Mouse (Mus musculus): ENCODE data around the gene Crot. TPM values are rescaled to one million over a fixed set of nuclear protein-coding genes. Genes with fewer than 3 reads are reported as not detected.
"Not testable (repeated sequence)": the region's sequence is repeated elsewhere in the genome, so short reads cannot be mapped to it uniquely, and the experiment has no call there.

Gene Crot
- polyA plus RNA-seq, 1 experiment from 2014 or later = 21.4 TPM

GRCm38 (mm10) chr5:9032101-9032590 lies 35.0 kb upstream of the Crot start:
- Histone ChIP-seq H3K27ac (replicated peaks) (no peak overlapping the region), H3K4me3 (no peak overlapping the region), H3K9ac (replicated peaks) (no peak overlapping the region), H3K9me3 (no peaks in the 10 kb centered on the region), H3K27me3 (no peaks in the 10 kb centered on the region), H3K4me1 (no peaks in the 10 kb centered on the region), H3K36me3 (no peaks in the 10 kb centered on the region), H3K4me2 (replicated peaks) (no peak overlapping the region)
- 83% methylated on average over 8 of the region's 8 CpGs for WGBS
- ATAC-seq (replicated peaks) = no peak

GRCm38 (mm10) chr5:9028266-9028841 lies 31.2 kb upstream of the Crot start:
- Histone ChIP-seq H3K9ac (replicated peaks) (no peak overlapping the region), H3K36me3 (no peaks in the 10 kb centered on the region), H3K4me3 (no peak overlapping the region), H3K27ac (replicated peaks) (no peak overlapping the region), H3K9me3 (no peaks in the 10 kb centered on the region), H3K27me3 (no peaks in the 10 kb centered on the region), H3K4me1 (no peaks in the 10 kb centered on the region), H3K4me2 (replicated peaks) (no peak overlapping the region)
- ATAC-seq (replicated peaks) = no peak
- 87% methylated on average over 1 of the region's 1 CpGs for WGBS

DNA sequence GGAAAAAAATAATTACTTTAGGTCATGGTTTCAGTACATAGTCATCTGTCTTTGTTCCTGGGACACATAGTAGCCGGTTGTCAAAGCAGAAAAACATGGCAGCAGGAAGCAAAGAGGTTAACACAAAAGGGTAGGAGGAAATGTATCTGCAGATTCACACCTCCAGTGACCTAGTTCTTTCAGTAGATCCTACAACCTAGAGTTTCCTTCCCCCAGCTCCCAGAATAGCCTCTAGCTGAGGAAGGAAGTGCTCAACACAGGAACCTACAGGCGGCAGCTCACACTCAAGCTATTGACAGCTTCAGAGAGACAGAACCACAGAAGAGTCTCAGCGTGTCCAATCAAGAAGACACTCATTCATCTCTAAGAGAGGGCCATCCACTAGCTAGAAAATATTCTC lies 18.2 kb upstream of the Crot start:
- H3K27ac ChIP-seq (replicated peaks) = no peak overlapping the region
- ATAC-seq (replicated peaks) = no peak
- H3K36me3 ChIP-seq = no peaks in the 10 kb centered on the region
- H3K27me3 ChIP-seq = no peaks in the 10 kb centered on the region
- no peaks in the 10 kb centered on the region for H3K9me3 ChIP-seq
- H3K4me2 ChIP-seq (replicated peaks) = no peak overlapping the region
- 83% methylated on average over 3 of the region's 3 CpGs for WGBS
- H3K4me1 ChIP-seq = no peaks in the 10 kb centered on the region
- H3K4me3 ChIP-seq = no peak overlapping the region
- H3K9ac ChIP-seq (replicated peaks) = no peak overlapping the region

DNA sequence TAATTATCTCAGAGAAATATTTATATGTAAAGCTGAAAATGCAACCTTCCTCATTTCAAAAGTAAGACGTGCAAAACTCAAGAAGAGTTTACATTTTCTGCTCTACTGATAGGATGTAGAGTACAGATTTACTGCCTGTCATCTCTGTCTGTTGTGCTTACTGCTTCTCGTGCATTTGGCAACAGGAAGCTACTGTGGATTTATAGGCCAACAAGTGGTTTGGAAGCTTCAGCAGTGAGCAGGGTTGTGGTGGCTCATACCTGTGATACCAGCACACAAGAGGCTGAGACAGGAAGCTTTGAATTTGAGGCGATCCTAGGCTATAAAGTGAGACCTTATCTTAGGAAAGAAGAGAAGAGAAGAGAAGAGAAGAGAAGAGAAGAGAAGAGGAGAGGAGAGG lies 17.6 kb upstream of the Crot start:
- no peaks in the 10 kb centered on the region for H3K36me3 ChIP-seq
- 85% methylated on average over 3 of the region's 3 CpGs for WGBS
- H3K9me3 ChIP-seq = no peaks in the 10 kb centered on the region
- no peak overlapping the region for H3K9ac ChIP-seq (replicated peaks)
- H3K4me1 ChIP-seq = no peaks in the 10 kb centered on the region
- no peaks in the 10 kb centered on the region for H3K27me3 ChIP-seq
- no peak overlapping the region for H3K4me2 ChIP-seq (replicated peaks)
- H3K4me3 ChIP-seq = no peak overlapping the region
- H3K27ac ChIP-seq (replicated peaks) = no peak overlapping the region
- ATAC-seq (replicated peaks) = no peak

DNA sequence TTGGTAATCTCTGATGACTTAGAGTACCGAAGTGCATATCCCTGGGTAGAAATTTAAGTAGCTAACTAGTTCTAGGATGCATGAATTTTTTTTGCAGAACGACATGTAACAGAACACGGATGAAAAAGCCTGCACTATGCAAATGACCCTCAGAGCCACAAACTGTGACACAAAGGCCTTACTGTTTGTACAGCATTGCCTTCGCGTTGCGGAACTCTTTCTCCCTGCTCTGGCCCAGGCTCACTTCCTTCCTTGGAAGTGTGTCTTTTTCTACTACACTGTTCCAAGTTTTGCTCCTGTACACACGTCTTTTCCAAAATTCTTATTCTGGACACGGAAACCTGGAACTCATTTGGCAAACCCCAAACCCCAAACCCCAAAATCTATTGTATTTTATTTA lies 14.2 kb upstream of the Crot start:
- Histone ChIP-seq H3K27me3 (no peaks in the 10 kb centered on the region), H3K4me2 (replicated peaks) (no peak overlapping the region), H3K4me1 (no peaks in the 10 kb centered on the region), H3K4me3 (no peak overlapping the region), H3K36me3 (no peaks in the 10 kb centered on the region), H3K9me3 (no peaks in the 10 kb centered on the region), H3K9ac (replicated peaks) (no peak overlapping the region), H3K27ac (replicated peaks) (no peak overlapping the region)
- 52% methylated on average over 8 of the region's 8 CpGs for WGBS
- 0 out of 2 replicates have a peak, but pooled peaks have one; percentile 60 for ATAC-seq (replicated peaks)

DNA sequence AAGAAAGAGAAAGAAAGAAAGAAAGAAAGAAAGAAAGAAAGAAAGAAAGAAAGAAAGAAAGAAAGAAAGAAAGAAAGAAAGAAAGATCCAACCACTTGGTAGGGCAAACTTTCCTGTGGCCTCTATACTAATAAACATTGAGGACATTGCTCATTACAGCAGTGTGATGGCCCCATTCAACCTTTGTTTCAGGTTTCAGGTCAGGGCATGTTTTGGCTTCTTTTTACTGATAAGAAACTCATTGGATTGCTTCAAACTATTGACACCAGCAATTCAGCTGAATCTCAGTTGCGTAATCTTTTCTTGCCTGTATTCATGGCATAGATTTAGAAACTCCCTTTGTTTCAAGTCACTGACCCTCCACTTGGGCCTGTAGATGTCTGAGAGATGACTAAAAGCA lies 13.0 kb upstream of the Crot start:
- no peak for ATAC-seq (replicated peaks)
- no peak overlapping the region for H3K4me2 ChIP-seq (replicated peaks)
- H3K27ac ChIP-seq (replicated peaks) = no peak overlapping the region
- 97% methylated on average over 1 of the region's 1 CpGs for WGBS
- no peak overlapping the region for H3K4me3 ChIP-seq
- H3K4me1 ChIP-seq = no peaks in the 10 kb centered on the region
- no peak overlapping the region for H3K9ac ChIP-seq (replicated peaks)
- no peaks in the 10 kb centered on the region for H3K27me3 ChIP-seq
- no peaks in the 10 kb centered on the region for H3K9me3 ChIP-seq
- no peaks in the 10 kb centered on the region for H3K36me3 ChIP-seq

GRCm38 (mm10) chr5:9006585-9006984 lies 9.5 kb upstream of the Crot start:
- H3K4me3 ChIP-seq; H3K9me3 ChIP-seq; H3K4me1 ChIP-seq; ATAC-seq (replicated peaks); H3K36me3 ChIP-seq; H3K27me3 ChIP-seq; H3K9ac ChIP-seq (replicated peaks); H3K27ac ChIP-seq (replicated peaks); H3K4me2 ChIP-seq (replicated peaks): not testable (repeated sequence)
- 54% methylated on average over 3 of the region's 3 CpGs for WGBS

DNA sequence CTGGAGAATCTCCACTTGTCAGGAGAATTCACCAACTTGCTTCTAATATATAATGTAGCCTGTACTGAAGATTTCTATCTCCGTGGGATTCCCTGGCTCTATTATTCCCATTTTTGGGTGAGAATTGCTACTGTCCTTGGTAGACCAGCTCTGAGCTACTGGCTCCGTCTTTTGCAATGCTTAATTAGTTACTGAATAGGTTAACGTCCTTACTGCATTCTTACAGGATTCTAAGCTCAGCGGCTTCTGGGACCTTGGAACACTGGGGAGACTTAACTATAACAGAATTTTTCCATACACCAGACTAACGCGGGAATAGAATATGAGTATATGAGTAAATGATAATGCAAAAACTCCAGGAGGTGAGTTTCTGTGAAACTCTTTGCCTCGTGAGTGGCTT lies 2.9 kb upstream of the Crot start:
- WGBS = 27% methylated on average over 7 of the region's 7 CpGs
- not testable (repeated sequence) for H3K4me2 ChIP-seq (replicated peaks); H3K27ac ChIP-seq (replicated peaks); H3K9me3 ChIP-seq; H3K9ac ChIP-seq (replicated peaks); H3K36me3 ChIP-seq; H3K27me3 ChIP-seq; H3K4me3 ChIP-seq; ATAC-seq (replicated peaks)
- peaks cover 14% of the 10 kb centered on the region for H3K4me1 ChIP-seq

DNA sequence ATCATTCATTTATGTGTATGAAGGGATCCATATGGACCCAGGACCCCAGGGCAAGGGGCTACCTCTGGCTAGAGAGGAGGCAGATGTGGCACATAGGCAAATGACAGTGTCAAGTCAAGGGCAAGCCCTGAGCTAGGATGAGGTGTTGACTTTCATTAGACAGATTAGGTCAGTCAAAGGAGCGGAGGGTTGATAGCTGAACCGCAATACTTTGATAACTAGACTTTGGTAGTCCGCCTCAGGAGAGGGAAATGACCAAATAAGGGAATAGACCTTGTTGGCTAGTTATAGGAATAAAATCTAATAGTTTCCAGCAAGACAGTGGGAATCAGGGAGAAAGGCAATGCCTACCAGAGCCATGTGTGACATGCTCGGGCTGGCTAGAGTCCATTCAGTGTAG lies 2.0 kb upstream of the Crot start:
- ATAC-seq (replicated peaks) = no peak
- 80% methylated on average over 4 of the region's 4 CpGs for WGBS
- H3K4me1 ChIP-seq = peaks cover 14% of the 10 kb centered on the region
- no peaks in the 10 kb centered on the region for H3K36me3 ChIP-seq
- H3K9me3 ChIP-seq = no peaks in the 10 kb centered on the region
- H3K27me3 ChIP-seq = no peaks in the 10 kb centered on the region
- no peak overlapping the region for H3K4me2 ChIP-seq (replicated peaks)
- no peak overlapping the region for H3K9ac ChIP-seq (replicated peaks)
- no peak overlapping the region for H3K4me3 ChIP-seq
- no peak overlapping the region for H3K27ac ChIP-seq (replicated peaks)

DNA sequence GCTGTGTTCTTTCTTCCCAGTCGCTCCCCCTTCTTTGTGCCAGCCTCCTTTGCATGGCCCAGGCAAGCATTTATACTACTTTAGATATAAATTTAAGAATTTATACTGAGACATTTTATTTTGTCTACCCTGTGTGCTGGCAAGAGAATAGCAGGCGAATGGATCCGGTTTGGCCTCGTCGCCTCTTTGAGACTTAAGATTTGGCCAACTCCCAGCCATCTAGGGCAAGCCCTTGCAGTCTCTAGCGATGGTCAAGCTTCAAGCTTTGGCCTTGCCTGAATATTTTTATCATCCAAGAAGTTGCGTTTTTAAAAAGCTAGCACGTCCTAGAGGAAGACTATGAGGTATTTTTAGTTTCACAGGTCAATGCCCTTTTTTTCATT lies 380 bp upstream of the Crot start:
- no peaks in the 10 kb centered on the region for H3K36me3 ChIP-seq
- peak overlapping the region; percentile 60 for H3K4me2 ChIP-seq (replicated peaks)
- peak overlapping the region; percentile 90 for H3K27ac ChIP-seq (replicated peaks)
- peak overlapping the region; percentile 67 for H3K4me3 ChIP-seq
- no peaks in the 10 kb centered on the region for H3K9me3 ChIP-seq
- ATAC-seq (replicated peaks) = peak; percentile 14
- WGBS = 8% methylated on average over 8 of the region's 8 CpGs
- peak overlapping the region; percentile 77 for H3K9ac ChIP-seq (replicated peaks)
- H3K4me1 ChIP-seq = peaks cover 14% of the 10 kb centered on the region
- no peaks in the 10 kb centered on the region for H3K27me3 ChIP-seq

DNA sequence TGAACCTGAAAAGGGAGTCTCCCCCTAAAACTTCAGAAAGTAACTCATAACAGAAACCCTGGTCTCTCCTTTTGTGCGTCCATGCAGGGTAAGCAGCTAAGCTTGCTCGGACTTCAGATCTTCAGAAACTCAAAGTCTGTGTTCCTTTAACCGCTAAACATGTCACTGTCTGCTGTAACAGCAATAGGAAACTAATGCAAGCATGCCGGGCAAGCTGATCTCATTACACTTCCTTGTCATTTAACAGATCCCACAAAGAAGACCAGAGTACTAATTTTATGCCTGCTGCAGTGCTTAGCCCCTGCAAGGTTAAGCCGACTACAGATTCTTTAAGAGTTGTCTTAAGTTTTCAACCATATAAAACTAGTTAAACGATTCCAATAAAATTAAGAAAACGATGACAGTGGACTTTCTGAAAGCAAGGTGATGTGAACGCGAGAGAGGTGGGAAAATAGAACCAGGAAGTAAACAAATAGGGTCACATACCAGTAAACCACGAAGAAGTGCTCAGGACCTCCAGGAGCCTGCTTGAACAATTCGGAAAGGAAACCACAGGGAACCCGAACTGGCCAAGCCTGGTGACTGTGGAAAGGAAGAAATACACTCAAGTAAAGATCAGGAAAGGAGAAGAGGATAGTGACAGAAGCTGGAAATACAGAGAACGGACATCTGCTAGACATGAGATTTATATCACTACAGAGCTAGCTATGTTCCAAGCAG lies 998 bp downstream of the Crot start:
- Histone ChIP-seq H3K4me3 (peak overlapping the region; percentile 67), H3K4me1 (peaks cover 14% of the 10 kb centered on the region), H3K9me3 (no peaks in the 10 kb centered on the region), H3K27me3 (no peaks in the 10 kb centered on the region), H3K36me3 (no peaks in the 10 kb centered on the region), H3K27ac (replicated peaks) (no peak overlapping the region), H3K4me2 (replicated peaks) (peak overlapping the region; percentile 60), H3K9ac (replicated peaks) (peak overlapping the region; percentile 77)
- ATAC-seq (replicated peaks) = no peak
- 10% methylated on average over 13 of the region's 13 CpGs for WGBS

- peaks cover 11% of the 10 kb centered on the region for H3K4me1 ChIP-seq
- ATAC-seq (replicated peaks) = no peak
- peaks cover 7% of the 10 kb centered on the region for H3K36me3 ChIP-seq
- H3K9me3 ChIP-seq = no peaks in the 10 kb centered on the region
- no peak overlapping the region for H3K9ac ChIP-seq (replicated peaks)
- no peak overlapping the region for H3K4me2 ChIP-seq (replicated peaks)
- no peak overlapping the region for H3K4me3 ChIP-seq
- 91% methylated on average over 16 of the region's 16 CpGs for WGBS
- H3K27ac ChIP-seq (replicated peaks) = no peak overlapping the region
- no peaks in the 10 kb centered on the region for H3K27me3 ChIP-seq
Measured at GRCm38 (mm10) chr5:8991626-8992025, 5.5 kb downstream of the Crot start.

DNA sequence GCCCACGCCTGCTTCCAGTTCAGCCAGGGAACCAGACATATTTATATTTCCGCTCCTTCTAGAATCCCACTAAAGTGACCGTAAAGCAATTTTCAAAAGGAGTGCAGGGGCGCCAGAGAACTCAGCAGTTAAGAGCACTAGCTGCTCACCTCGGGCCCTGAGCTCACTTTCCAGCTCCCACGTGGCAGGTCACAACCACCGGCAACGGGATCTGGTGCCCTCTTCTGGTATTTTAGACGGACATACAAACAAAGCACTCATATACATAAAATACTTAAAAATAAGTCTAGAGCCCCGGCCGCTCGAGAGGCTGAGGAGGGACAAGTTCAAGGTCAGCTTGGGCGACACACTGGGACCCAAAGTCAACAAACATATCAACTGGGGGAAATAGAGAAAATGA lies 6.6 kb downstream of the Crot start:
- no peak for ATAC-seq (replicated peaks)

More for the DNA sequence above, 6.6 kb downstream of the Crot start:
- peaks cover under 1% of the 10 kb centered on the region; the same call in 1 of the 2 replicates for H3K4me1 ChIP-seq
- no peak overlapping the region for H3K4me2 ChIP-seq (replicated peaks)
- no peaks in the 10 kb centered on the region for H3K9me3 ChIP-seq
- 88% methylated on average over 13 of the region's 13 CpGs for WGBS
- no peak overlapping the region for H3K9ac ChIP-seq (replicated peaks)
- H3K27me3 ChIP-seq = no peaks in the 10 kb centered on the region
- H3K27ac ChIP-seq (replicated peaks) = no peak overlapping the region
- no peak overlapping the region for H3K4me3 ChIP-seq
- H3K36me3 ChIP-seq = peaks cover 14% of the 10 kb centered on the region

All from forebrain, embryonic 15.5 days (tissue).